Mouse (Mus musculus) testis, adult 2 months (tissue): ENCODE results near the gene Uvrag.

ENCODE experiments used
- CTCF ChIP-seq: fragments of 200-500 bp; IDR thresholded peaks from 2 replicates; pipeline ENCODE4 v1.5.1; 2012; ENCODE audit warnings: low read depth, mild to moderate bottlenecking, inconsistent platforms, low read length, moderate library complexity; ENCODE audit not compliant: control insufficient read depth, insufficient read depth, insufficient replicate concordance
- POLR2A ChIP-seq: fragments of 200-500 bp; IDR thresholded peaks from 2 replicates; pipeline ENCODE4 v1.6.1; 2012; ENCODE audit warnings: low read depth, mild to moderate bottlenecking, inconsistent platforms, low read length, moderate library complexity; ENCODE audit not compliant: control insufficient read depth

DNA sequence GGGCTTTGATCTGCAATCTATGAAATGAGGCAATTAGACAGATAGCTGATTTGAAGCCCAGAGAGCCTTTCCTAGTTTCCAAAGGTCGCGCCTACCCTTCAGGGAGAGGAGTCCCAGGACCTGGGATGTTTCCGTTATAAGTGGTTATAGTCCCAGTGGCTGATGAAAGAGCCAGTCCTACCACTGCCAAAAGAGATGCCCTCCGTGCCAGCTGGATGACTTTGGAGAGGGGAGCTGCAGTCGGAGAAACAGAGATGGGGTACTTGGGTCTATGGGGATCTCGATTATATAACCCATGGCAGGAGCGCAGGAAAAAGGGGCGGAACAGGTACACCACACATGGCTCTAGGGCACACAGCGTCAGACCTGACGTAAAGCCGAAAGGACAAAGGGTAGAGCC lies 21.0 kb upstream of the Uvrag start:
- no peak for TF ChIP-seq CTCF
- no peak for TF ChIP-seq POLR2A
